Mouse (Mus musculus) right cerebral cortex, postnatal 10 days (tissue): Measurements from ENCODE around the gene 2610028H24Rik.

Experiments
- DNase-seq, 2 experiments: peaks; one replicate each; pipeline ENCODE4 v3.0.0; 2021; ENCODE audit warnings: low spot score in 2 of 2

Gene 2610028H24Rik

DNA sequence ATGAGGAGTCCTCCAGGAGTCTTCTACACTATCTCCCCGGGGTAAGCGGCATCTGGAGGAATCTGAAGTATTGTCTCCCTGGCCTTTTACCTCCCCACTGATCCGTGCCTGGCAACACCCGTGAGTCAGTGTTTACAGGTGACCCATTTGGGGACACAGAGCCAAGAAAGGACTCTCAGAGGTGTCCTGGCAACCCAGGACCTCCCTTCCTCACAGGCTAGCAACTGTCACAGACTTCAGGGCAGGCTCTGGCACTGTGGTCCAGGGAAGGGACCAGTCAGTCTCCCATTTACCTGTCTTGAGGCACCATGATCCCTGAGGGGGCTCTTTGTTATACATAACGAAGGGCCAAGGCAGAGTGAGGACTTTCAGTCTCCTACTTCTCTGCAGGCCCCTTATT, at the start of gene 2610028H24Rik:
Gene 2610028H24Rik (plus strand): TSS at position 231 of the 400 bp plus-strand sequence.
- DNase-seq, result no peak

DNA sequence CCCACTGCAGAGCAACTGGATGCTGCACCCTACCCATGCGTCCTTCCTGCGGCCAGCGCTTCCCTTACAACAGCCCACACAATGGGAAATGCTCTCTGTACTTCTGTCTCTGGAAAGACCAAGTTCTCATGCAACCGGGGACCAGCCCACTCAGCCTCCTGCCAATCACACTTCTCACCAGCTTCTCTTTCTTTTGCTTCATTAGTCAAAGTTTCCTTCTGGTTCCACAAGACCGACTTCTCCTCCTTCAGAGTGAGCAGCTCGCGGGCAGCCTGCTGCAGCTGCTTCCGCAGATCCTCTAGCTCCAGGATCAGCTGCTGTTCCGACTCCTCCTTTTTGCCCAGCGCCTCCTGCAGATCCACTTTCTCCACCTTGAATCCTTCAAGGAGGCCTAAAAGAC, 40.4 kb upstream of the 2610028H24Rik start:
- no peak for DNase-seq

DNA sequence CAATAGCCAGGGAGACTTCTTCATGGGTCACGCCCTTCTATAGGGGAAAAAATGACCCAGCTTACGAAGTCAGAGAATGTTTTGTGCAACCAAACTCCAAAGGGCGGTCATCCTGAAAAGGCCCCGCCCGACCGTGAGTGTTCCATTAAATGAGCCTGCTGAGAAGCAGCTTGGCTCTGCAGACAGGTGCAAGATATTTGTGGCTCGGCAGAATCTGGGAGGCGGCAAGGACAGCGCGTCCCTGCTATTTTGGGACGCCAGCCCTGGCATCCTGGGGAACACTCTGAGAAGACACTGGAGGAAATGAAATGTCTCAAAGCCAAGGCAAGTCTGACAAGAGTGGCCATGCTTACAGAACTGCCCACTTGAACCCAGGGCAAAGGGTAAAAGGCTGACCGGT, 32.1 kb upstream of the 2610028H24Rik start:
- peak; percentile 36 to 51 for DNase-seq

DNA sequence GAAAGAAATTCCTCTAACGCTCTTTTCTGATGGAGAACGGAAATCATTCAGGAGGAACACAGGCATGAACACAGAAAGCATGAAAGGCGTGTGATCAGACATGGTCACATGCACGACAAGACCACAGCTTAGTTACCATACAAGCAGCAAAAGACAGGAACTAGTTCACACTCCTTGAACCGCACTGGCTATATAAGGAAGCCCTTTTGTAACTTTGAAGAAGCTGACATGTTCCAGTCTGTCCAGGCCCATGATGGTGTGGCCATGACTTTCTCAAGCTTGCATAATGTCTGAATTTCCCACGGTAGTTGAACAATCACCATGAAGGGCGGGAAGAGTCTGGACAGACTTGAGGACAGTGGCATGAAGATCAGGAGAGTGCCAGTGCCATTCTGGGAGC, 23.2 kb upstream of the 2610028H24Rik start:
- no peak for DNase-seq

DNA sequence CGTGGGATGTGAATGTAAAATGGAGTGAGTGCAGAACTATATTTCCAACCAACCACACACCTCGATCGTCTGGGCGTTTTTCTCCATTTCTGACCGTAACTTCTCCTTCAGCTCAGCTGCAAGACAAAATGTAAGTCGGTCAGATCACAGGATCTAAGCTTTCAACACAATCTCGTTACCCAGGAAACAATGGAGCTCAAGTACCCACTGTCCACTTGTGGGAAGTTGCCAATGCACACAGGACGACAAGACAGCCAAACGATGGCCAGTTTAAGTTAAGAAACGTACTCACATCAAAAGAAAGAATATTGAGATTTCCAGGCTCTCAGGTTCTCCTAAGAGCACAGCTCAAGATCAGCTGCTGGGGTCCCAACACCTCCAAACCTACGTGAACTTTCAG, 15.0 kb upstream of the 2610028H24Rik start:
- DNase-seq, result no peak

DNA sequence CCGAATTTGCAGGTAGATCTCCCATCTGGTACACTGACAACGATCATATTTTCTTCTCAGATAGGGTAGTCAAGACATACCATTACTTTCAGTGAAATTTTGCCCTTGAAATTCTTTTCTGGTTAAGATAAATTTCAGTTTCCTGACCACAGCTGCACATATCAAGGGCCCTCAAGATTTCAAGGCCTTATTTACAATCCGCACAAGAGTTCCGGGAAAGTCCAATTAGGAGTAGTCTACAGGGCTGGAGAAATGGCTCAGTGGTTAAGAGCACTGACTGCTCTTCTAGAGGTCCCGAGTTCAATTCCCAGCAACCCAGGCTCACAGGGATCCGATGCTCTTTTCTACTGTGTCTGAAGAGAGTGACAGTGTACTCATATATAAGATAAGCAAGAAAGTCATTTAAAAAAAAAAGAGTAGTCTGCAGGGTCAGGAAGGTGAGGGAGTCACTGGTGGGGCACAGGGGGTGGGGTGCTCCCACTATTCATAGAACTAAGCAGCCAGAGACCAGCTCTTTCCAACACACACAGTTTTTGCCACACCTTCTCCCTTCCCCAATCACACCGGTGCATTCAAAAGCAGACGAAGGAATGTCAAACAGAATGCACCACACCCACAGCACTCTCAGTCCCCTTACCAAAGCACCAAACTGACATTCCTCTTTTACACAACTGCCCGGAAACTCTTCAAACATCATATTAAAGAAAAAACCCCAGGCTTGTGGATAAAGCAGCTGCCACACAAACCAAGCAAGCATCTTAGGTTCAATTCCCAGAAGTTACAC, 9.6 kb upstream of the 2610028H24Rik start:
- no peak for DNase-seq

DNA sequence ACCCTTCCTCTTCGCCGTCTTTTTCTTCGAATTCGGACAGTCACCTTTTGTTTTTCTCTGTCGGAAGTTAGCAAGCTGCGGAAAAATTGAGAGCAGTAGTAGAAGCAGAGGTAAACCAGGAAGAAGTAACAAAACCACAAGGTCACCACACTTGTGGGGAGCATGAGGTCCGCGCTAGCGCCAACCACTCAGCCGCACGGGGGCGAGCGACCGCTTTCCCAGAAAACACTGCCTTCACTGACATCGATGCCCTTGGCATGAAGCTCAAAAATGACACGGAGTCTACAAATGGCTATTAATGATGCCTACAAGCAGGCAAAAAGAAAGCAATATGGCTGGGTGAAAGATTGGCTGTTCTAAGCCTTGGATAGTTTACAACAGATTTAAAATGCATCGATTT, 8.6 kb upstream of the 2610028H24Rik start, which contains the start of gene AC141477.1:
Gene AC141477.1 (minus strand): TSS at position 164 of the 400 bp plus-strand sequence.
- DNase-seq, result no peak

DNA sequence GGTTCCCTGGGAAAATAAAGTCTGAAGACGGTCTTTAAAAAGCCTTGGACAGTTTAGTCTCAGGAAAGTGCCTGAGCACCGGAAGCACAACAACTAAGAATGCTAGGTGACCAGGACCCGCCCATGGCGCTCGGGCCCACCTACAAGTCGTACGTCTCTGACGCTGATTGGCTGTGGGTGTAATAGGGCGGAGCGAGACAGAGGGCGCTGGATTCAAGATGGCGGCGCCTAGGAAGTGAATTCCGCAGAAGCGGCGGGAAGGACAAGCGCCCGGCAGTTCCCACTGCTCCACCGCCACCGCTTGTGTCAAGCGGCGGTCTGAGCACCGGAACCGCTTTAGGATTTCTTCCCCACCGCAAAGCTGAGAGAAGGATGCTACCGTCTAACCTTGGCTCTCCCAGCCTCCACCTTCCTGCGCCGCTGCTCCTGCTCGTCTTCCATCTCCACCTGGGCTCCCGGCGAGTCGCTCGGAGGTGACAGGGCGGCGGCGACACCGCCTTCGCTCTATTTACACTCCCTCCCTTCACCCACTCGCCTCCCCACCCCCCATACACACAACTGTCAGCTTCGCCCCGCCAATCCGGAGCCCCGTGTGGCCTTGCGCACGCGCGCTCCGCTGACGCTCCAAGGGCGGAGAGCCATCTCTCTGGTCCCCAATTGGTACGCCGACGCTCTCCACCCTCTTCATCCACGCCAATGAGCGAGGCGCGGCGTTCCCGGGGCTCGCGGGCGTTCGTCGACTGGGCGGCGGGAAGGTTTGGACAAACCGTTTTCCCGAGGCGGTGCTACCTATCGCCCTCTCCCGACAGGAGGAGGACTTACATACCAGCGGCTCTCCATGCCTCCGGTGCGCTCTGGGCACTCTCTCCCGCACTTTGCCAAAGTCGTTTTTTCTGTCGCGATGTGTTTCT, 6.4 kb upstream of the 2610028H24Rik start, which contains the start of gene Pcnt:
Gene Pcnt (minus strand): TSS at position 609 of the 911 bp plus-strand sequence.
- DNase-seq, result peak; percentile 98 to 99

DNA sequence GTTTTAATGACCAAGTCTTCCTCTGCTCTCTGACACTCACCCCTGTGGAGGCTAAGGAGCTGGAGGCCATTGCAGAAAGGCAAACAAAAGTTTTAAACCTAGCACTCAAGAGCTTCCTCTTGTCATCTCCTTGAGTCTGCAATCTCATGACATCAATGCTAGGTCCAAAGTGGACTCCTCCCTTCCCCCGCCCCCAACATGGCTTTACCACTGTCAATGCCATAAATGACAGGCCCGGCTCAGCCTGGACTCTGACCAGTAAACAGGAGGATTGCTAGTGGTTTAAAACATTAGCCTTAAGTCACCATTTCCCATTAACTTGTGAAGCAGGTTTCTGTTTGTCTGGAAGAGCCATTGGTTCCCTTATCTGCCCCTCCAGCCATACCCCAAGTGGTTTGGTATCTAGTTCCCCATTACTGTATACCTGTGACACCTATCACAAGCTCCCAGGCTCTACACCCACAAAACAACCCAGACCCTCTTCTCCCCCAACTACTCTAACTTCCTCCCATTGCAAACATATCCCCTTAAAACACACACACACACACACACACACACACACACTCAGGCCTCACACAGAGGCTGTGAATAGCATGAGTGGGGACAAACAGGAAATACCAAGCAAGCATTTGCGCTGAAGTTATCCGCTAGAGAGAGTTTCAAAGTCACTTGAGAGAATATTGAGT, 2.7 kb upstream of the 2610028H24Rik start:
- no peak for DNase-seq

DNA sequence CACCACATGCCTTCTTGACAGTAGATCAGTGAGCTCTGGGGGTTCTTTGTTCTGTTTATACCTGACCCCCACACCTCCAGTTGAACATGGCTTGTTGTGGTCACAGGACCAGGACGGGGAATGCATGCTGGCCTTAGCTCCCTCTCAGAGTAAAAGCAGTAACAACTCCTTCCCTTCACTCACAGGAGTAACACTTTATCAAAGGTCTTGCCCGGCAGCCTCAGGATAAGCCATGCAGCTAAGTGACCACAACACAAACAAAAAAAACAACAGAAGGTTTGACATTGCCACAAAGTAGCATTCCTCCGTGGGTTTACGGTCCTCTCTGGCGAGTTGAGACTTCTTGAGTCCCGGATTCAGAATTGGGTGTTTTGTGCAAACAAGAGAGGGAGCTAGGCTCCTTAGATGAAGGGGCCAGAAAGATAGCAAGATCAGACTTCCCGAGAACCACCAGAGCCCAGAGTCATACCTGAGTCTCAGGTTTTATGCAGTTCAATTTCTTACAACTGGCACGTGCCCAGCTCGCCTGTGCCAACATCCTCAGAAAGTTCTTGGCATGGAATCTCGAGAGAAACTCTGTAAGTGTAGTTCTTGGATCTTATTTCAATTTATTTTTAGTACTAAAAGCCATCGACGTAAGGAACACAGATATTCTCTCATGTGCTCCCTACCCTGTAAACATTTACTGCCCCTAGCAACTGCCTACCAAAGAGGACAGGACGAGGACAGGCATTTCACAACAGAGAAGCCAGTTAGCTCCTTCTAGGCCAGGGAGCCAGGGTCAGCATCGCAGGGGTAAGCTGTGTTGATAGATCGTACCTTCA, 1.3 kb upstream of the 2610028H24Rik start:
- no peak for DNase-seq

DNA sequence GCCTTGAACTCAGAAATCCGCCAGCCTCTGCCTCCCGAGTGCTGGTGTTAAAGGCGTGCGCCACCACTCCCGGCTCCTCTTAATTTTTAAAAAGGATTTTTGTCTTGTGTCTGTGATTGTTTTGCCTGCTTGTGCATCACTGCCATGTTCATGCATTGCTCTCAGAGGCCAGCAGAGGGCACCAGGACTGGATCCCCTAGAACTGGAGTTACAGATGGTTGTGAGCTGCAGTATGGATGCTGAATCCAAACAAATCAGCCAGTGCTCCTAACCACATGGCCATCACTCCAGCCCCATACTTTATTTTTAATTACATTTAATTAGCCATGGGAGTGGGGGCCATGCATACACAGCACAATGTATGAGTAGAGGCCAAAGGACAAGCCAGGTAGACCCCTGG, 6.4 kb downstream of the 2610028H24Rik start:
- peak; percentile 46 to 57 for DNase-seq

DNA sequence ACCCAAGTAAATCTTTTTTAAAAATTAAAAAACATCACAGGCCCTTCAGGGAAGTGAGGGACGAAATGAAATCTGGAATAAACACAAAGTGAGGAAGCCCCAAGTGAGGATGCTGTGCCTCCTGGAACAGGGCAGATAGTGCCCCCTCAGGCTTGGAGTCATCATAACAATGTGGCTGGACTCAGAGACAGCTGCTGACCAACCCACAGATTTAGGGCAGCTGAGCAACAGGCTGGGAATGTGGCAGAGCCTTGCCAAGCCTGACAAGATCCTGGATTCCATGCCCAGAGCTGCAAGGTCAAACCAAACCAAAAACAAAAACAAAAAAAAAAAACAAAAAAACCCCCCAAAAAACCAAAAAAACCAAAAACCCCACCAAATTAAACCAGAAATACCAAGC, 12.4 kb downstream of the 2610028H24Rik start:
- no peak for DNase-seq

DNA sequence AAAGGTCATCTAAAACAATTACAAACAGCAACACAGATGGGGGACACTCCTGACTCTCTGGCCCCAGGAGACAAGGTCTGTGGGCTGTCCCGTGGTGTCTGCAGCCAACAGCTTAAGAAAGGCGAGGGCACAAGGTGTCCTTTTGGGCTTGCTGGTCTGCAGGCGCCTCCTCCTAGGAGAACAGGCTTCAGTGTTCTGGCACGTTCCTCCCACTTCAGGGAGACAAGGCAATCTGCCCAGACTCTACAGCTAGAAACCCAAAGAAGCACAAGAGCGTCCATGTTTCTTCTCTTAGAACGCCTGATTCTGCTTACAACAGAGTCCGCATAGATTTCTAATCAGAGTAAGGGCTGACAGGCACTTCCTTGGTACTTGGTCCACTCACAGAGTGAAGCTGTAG, 13.4 kb downstream of the 2610028H24Rik start:
- DNase-seq, result no peak

DNA sequence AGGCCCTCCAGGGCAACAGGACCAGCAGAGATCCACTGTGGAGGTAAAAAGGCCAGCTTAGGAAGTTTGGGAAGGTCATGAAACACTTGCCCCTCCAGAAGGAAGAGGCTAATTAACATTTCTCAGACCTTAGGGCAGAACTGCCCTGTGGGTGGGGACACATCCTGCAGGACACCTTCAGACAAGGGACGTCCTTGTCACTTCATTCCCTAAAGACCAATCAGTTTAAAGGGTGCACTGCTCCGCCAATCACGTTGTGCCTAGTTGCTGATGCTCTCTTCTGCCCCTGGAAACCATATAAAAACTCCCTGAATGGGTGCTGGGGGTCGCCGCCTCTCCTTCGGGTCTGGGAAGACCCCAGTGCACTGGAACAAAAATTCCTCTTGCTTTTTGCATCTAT, 13.8 kb downstream of the 2610028H24Rik start:
- DNase-seq, result no peak

DNA sequence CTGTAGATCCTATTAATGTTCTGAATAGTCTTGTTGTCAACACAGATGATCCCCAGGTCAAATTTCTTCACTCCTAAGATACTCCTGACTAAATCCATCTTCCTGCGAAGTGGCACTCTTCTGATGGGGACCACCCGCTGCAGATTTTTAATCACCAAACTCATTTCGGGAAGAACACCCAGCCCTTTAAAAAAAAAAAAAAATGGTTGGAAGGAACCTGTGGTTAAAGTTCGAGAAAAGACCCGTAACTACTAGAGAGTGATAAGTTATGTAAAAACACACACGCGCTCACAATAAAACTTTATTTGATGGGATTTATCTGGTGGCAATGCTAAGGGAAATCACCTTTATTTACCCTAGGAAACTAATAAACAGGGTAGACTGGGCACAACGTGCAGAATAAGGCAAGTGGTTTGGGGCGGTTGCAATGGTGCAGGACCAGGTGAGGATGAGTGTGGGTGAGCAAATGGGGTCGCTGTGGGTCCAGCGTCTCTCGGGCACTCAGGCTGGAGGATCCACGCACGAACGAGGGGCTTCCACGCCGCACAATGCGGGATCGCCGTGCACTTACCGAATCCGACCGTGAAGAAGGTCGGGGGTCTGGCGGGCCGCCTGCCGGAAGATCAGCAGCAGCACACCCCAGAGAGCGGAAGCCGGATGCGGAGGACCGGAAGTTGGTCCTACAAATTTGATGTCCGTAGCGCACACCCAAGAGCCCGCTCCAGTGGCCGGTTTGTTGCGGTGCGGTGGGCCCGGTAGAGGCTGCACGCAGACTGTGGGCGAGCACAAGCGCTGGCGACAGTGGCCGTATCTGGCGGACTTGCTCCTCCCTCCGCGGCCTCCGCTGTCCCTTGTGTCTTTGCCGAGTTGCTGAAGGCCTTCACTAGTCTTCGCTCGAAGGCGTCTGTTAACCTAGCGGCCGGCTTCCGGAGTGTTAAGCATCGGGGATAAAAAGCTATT, 19.6 kb downstream of the 2610028H24Rik start, which contains the start of the genes Mcm3ap and Ybey:
Gene Mcm3ap (plus strand): TSS at position 725 of the 960 bp plus-strand sequence.
Gene Ybey (minus strand): TSS at position 912 of the 960 bp plus-strand sequence.
- peak; percentile 93 to 94 for DNase-seq

DNA sequence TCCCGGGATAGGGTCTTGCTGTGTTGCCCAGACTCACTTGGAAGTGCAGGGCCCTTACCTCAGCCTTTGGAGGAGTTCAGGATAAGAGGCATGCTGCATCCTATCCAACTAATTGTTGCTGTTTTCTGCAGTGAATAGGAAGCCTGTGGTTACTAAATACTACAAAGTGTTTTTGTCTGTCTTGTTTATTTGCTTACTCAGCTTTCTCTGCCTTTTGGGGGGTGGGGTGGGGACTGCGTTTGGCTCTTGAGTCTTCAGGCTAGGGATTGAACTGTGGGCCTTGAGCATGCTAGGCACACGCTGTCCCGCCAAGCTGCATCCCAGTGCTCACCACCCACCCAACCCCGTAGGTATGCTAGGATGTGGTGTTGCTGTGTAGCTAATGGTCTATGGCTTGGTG, 24.9 kb downstream of the 2610028H24Rik start:
- no peak for DNase-seq

DNA sequence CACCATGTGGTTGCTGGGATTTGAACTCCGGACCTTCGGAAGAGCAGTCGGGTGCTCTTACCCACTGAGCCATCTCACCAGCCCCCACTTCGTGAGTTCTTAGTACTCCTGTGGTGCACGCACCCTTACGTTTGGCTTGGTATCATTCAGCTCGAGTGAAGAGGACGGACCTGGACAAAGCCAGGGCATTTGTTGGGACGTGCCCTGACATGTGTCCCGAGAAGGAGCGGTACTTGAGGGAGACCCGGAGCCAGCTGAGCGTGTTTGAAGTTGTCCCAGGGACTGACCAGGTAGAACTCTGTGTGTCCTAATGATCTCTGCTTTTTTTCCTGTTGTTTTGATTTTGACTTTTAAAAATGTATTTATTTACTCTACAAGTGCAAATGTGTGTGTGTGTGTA, 32.0 kb downstream of the 2610028H24Rik start:
- DNase-seq, result no peak

DNA sequence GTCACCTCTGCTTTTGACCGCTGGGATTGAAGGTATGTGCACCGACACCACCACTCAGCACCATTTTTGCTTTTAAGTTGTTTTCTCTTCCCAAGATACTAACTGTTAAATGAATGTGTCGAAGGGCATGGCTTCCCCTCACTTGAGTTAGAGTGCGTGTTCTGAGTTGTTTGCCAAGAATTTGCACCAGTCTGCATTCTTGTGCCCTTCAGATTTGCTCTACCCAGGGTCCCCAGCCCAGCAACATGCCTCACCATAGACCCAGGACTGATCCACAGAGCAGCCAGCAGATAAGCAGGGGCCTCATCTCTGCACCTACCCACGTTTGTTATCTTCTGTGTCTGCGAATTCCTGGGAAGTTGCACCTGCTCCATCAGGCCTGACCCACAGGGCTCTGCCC, 32.6 kb downstream of the 2610028H24Rik start:
- no peak for DNase-seq

DNA sequence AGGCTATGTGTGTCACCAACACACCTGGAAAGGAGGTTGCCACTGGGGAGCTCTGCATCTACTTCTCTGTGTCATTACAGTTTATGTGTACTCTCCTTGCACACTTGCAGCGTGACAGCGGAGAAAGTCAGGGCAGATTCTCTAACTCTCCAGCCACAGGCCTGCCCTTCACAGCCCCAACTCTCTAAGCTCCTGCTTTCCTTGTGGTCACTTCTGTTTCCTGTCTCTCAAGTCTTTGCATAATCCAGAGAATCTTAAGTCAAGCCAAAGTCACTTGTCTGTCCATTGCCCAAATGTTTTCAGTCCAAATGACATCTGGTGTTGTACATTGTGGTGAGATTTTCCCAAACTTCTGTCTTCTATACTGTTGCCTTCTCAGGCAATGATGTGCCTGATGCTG, 37.4 kb downstream of the 2610028H24Rik start:
- DNase-seq, result no peak

DNA sequence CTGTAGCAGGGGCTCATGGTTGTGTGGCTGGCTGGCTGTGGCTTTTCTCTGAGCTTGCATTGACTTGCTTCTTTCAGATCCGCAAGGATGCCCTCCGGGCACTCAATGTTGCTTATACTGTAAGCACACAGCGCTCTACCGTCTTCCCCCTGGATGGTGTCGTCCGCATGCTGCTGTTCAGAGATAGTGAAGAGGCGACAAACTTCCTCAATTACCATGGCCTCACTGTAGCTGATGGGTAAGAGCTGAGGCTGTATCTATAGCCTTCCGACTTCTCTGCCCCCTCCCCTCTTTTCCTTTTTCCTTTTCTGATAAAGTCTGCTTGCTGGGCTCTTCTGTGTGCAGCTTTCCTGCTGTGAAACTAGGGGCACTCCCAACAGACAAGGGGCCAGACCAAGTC, 39.4 kb downstream of the 2610028H24Rik start:
- no peak for DNase-seq
